Mouse (Mus musculus): ENCODE measurements around the gene Med11. TPM values are rescaled to one million over a fixed set of nuclear protein-coding genes. Genes with fewer than 3 reads are reported as not detected.

Med11 gene
- 37.3 and 37.9 TPM in 2 replicates for polyA plus RNA-seq (2015; fragmentation: Nextera tagmentation; extraction: Ambion mirVana)

GRCm38 (mm10) chr11:70451797-70452498 lies at the start of gene Med11:
TSS of gene Med11 (plus strand) at chr11:70451919.
- TF ChIP-seq CTCF (IDR thresholded peaks at IDR 0.05) (peak; percentile 97), EP300 (IDR thresholded peaks at IDR 0.05) (0 out of 2 replicates have a peak, but pooled peaks have one; percentile 39)
- Histone ChIP-seq H3K27ac (ENCODE audit: low read length) (peak within 1 kb of the TSS; percentile 95), H3K36me3 (ENCODE audit: insufficient read depth, low read length) (peaks cover 8% of the 10 kb centered on the region), H3K4me2 (replicated peaks; ENCODE audit: low read depth, low read length) (peak within 1 kb of the TSS; percentile 56), H3K9ac (replicated peaks; ENCODE audit: low read depth) (peak within 1 kb of the TSS; percentile 62), H3K4me1 (ENCODE audit: insufficient read depth, low read depth, low read length) (peaks cover 9% of the 10 kb centered on the region; the same call in 1 of the 2 replicates), H3K4me3 (ENCODE audit: low read depth, low read length) (peak within 1 kb of the TSS; percentile 55), H3K27me3 (replicated peaks; ENCODE audit: insufficient read depth, low read length) (no peaks in the 10 kb centered on the region), H3K9me3 (ENCODE audit: low read length) (no peaks in the 10 kb centered on the region)
- DNase-seq (ENCODE audit: low spot score) (peak; percentile 99), ATAC-seq (peak; percentile 98)
- WGBS = under 1% methylated on average over 46 of the region's 46 CpGs

GRCm38 (mm10) chr11:70403598-70403997 lies 48.1 kb upstream of the Med11 start:
- peaks cover 7% of the 10 kb centered on the region; the same call in 1 of the 2 replicates for H3K36me3 ChIP-seq (ENCODE audit: insufficient read depth, low read length)
- H3K4me3 ChIP-seq (ENCODE audit: low read depth, low read length) = no peak overlapping the region
- 53% methylated on average over 2 of the region's 2 CpGs for WGBS
- H3K27ac ChIP-seq (ENCODE audit: low read length) = no peak overlapping the region
- DNase-seq (ENCODE audit: low spot score) (peak; percentile 72), ATAC-seq (peak; percentile 48)
- no peak overlapping the region for H3K4me2 ChIP-seq (replicated peaks; ENCODE audit: low read depth, low read length)
- H3K9ac ChIP-seq (replicated peaks; ENCODE audit: low read depth) = no peak overlapping the region
- no peaks in the 10 kb centered on the region for H3K9me3 ChIP-seq (ENCODE audit: low read length)
- H3K27me3 ChIP-seq (replicated peaks; ENCODE audit: insufficient read depth, low read length) = no peaks in the 10 kb centered on the region
- no peaks in the 10 kb centered on the region for H3K4me1 ChIP-seq (ENCODE audit: insufficient read depth, low read depth, low read length)
- no peak for TF ChIP-seq CTCF (IDR thresholded peaks at IDR 0.05)
- no peak for TF ChIP-seq EP300 (IDR thresholded peaks at IDR 0.05)

GRCm38 (mm10) chr11:70409594-70410296 lies 42.0 kb upstream of the Med11 start, which contains the start of gene Pelp1:
TSS of gene Pelp1 (minus strand) at chr11:70410031.
- under 1% methylated on average over 59 of the region's 59 CpGs for WGBS
- peaks cover 8% of the 10 kb centered on the region; the same call in 1 of the 2 replicates for H3K4me1 ChIP-seq (ENCODE audit: insufficient read depth, low read depth, low read length)
- H3K27ac ChIP-seq (ENCODE audit: low read length) = peak within 1 kb of the TSS; percentile 83
- DNase-seq (ENCODE audit: low spot score) (peak; percentile 92), ATAC-seq (peak; percentile 96)
- no peaks in the 10 kb centered on the region for H3K27me3 ChIP-seq (replicated peaks; ENCODE audit: insufficient read depth, low read length)
- peak within 1 kb of the TSS; percentile 84 for H3K4me3 ChIP-seq (ENCODE audit: low read depth, low read length)
- H3K9ac ChIP-seq (replicated peaks; ENCODE audit: low read depth) = peak within 1 kb of the TSS; percentile 92
- TF ChIP-seq CTCF (IDR thresholded peaks at IDR 0.05) (0 out of 2 replicates have a peak, but pooled peaks have one; percentile 2), EP300 (IDR thresholded peaks at IDR 0.05) (no peak)
- peak within 1 kb of the TSS; percentile 94 for H3K4me2 ChIP-seq (replicated peaks; ENCODE audit: low read depth, low read length)
- H3K9me3 ChIP-seq (ENCODE audit: low read length) = no peaks in the 10 kb centered on the region
- no peaks in the 10 kb centered on the region for H3K36me3 ChIP-seq (ENCODE audit: insufficient read depth, low read length)

- peak overlapping the region; percentile 94 for H3K4me2 ChIP-seq (replicated peaks; ENCODE audit: low read depth, low read length)
- TF ChIP-seq CTCF (IDR thresholded peaks at IDR 0.05) = no peak
- no peak for TF ChIP-seq EP300 (IDR thresholded peaks at IDR 0.05)
- no peaks in the 10 kb centered on the region for H3K9me3 ChIP-seq (ENCODE audit: low read length)
- peak overlapping the region; percentile 92 for H3K9ac ChIP-seq (replicated peaks; ENCODE audit: low read depth)
- H3K4me3 ChIP-seq (ENCODE audit: low read depth, low read length) = peak overlapping the region; percentile 84
- H3K27ac ChIP-seq (ENCODE audit: low read length) = no peak overlapping the region
- H3K36me3 ChIP-seq (ENCODE audit: insufficient read depth, low read length) = no peaks in the 10 kb centered on the region
- no peaks in the 10 kb centered on the region for H3K27me3 ChIP-seq (replicated peaks; ENCODE audit: insufficient read depth, low read length)
- 64% methylated on average over 6 of the region's 6 CpGs for WGBS
- DNase-seq (ENCODE audit: low spot score) = no peak
- ATAC-seq = no peak
- peaks cover 8% of the 10 kb centered on the region; the same call in 1 of the 2 replicates for H3K4me1 ChIP-seq (ENCODE audit: insufficient read depth, low read depth, low read length)
Measured at GRCm38 (mm10) chr11:70410297-70410643, 41.4 kb upstream of the Med11 start.

- Histone ChIP-seq H3K4me3 (ENCODE audit: low read depth, low read length) (no peak overlapping the region), H3K36me3 (ENCODE audit: insufficient read depth, low read length) (no peaks in the 10 kb centered on the region), H3K9me3 (ENCODE audit: low read length) (no peaks in the 10 kb centered on the region), H3K4me2 (replicated peaks; ENCODE audit: low read depth, low read length) (no peak overlapping the region), H3K27me3 (replicated peaks; ENCODE audit: insufficient read depth, low read length) (no peaks in the 10 kb centered on the region), H3K9ac (replicated peaks; ENCODE audit: low read depth) (no peak overlapping the region), H3K4me1 (ENCODE audit: insufficient read depth, low read depth, low read length) (peaks cover 8% of the 10 kb centered on the region; the same call in 1 of the 2 replicates), H3K27ac (ENCODE audit: low read length) (no peak overlapping the region)
- ATAC-seq (no peak), DNase-seq (ENCODE audit: low spot score) (no peak)
- TF ChIP-seq CTCF (IDR thresholded peaks at IDR 0.05) (no peak), EP300 (IDR thresholded peaks at IDR 0.05) (no peak)
- WGBS = 73% methylated on average over 5 of the region's 5 CpGs
Measured at GRCm38 (mm10) chr11:70412591-70412990, 39.1 kb upstream of the Med11 start.

DNA sequence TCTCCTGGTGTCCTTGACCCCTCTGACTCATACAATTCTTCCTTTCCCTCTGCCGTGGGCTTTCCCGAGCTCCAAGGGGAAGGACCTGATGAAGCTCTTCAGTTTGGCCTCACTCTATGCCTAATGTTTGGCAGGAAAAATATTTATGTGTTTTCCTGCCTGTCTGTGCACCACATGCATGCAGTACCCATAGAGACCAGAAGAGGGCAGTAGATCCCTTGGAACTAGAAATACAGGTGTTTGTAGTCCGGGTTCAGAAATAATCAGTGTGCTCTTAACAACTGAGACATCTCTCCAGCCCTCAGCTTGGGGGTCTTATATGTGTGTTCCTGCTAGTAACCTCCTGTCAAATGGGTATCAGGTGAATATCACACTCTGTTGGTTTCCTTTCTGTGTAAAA lies 37.8 kb upstream of the Med11 start:
- DNase-seq (ENCODE audit: low spot score) (peak; percentile 65), ATAC-seq (no peak)
- Histone ChIP-seq H3K4me2 (replicated peaks; ENCODE audit: low read depth, low read length) (no peak overlapping the region), H3K4me1 (ENCODE audit: insufficient read depth, low read depth, low read length) (peaks cover 7% of the 10 kb centered on the region; the same call in 1 of the 2 replicates), H3K36me3 (ENCODE audit: insufficient read depth, low read length) (no peaks in the 10 kb centered on the region), H3K4me3 (ENCODE audit: low read depth, low read length) (no peak overlapping the region), H3K27ac (ENCODE audit: low read length) (no peak overlapping the region), H3K9ac (replicated peaks; ENCODE audit: low read depth) (no peak overlapping the region), H3K27me3 (replicated peaks; ENCODE audit: insufficient read depth, low read length) (no peaks in the 10 kb centered on the region), H3K9me3 (ENCODE audit: low read length) (no peaks in the 10 kb centered on the region)
- peak; percentile 96 for TF ChIP-seq CTCF (IDR thresholded peaks at IDR 0.05)
- TF ChIP-seq EP300 (IDR thresholded peaks at IDR 0.05) = no peak
- 2% methylated on average over 3 of the region's 3 CpGs for WGBS

Measured in lung, postnatal 0 days (tissue).